Mouse (Mus musculus) left cerebral cortex, postnatal 25 days (tissue): ENCODE data around the gene BC048562. TPM values are rescaled to one million over a fixed set of nuclear protein-coding genes. Genes with fewer than 3 reads are reported as not detected.

ENCODE experiments used
- DNase-seq, 2 experiments: peaks; one replicate each; pipeline ENCODE4 v3.0.0; 2022; ENCODE audit warnings: low spot score in 2 of 2, mixed read lengths in 1 of 2
- intact Hi-C: fragments of 180-260 bp; cut with DNase I; formaldehyde crosslinking; loops from one replicate; pipeline ENCODE4 v1.15.1; 2025
- total RNA-seq, 2 experiments: library from RNA; stranded (reverse); gene quantifications; 2 replicates each; pipeline ENCODE4 v1.2.3; 2021

The BC048562 gene
- not detected for total RNA-seq

- DNase-seq, result no peak
- intact Hi-C loops, result no loop called here
Measured at GRCm38 (mm10) chr9:108436182-108436581, at the start of gene BC048562. BC048562 (plus strand) TSS chr9:108436482.

DNA sequence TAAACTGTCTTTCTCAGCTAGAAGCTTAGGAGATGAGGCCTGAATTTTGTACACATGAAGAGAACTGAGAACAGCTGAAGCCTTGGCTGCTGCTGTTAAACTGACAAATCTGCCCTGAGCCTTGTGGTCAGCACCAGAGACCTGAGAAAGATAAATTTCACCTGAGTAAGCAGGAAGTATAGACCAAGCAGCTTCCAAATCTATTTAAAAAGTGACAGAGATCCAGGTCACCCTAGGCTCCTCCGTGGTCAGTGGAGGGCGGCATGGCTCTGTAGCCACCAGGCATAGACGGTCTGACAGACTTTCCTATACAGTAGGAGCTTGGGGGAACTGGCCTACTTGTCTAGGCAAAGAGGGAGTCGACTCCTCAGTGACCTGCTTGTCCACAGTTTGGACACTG is 49.5 kb upstream of the BC048562 start:
- DNase-seq, result no peak
- intact Hi-C loops, result no loop called here

DNA sequence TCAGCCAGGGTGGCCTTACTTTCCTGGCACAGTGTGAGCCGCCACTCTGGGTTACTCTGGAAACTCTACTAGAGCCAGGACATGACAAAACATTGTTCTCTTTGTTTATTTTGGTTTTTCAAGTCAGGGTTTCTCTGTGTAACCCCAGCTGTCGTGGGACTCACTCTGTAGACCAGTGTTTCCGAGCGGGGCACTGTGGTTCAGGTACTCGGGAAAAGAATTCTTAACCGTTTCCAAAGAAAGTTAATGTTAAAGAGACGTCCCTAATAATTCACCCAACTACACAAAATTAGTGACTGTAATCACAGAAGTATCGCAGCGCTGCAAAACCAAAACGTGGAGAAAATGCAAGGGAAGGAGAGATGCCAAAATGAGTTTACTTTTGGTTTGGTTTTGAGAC is 47.7 kb upstream of the BC048562 start:
- DNase-seq, result no peak
- intact Hi-C loops, result no loop called here

DNA sequence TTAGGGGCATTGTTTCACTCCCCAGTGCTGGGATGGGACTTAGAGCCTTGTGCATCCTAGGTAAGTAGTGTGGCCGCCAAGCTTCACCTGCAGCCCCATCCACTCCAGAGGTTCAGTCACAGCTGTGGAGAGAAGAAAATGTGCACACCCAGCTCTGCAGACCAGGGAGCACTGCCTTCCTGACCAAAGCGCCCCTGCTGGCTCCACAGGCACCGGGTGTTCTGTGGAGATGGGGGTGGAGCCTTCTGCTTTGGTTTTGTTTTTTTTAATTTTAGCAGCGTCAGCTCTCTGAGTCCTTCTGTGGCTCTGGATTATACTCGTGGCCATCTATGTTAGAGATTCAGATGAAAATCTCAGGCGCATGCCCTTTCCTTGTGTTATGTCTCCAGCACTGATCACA is 47.1 kb upstream of the BC048562 start:
- intact Hi-C loops, result no loop called here
- peak in 1 of 2 experiments; percentile 28 for DNase-seq

- no peak for DNase-seq
- intact Hi-C loops, result no loop called here
Measured at GRCm38 (mm10) chr9:108392676-108393075, 43.6 kb upstream of the BC048562 start, which contains the start of gene 1700102P08Rik. 1700102P08Rik (plus strand) TSS chr9:108392805.

DNA sequence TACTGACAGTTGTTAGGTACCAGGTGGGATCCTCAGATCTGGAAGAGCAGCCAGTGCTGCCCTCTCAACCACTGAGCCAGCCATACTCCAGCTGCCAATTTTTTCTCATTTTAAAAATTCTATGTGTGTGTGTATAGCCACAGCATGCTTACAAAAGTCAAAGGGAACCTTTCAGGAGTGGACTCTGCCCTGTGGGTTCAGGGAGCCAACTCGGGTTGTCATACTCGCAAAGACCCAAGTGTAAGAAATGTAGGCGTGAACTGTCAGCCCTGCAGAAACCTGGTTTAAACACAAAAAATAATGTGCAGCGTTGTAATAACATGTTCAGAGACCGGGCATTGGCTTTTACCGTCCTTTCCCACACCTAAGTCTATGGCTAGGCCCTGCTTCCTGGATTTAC is 42.1 kb upstream of the BC048562 start:
- DNase-seq, result no peak
- intact Hi-C loops, result no loop called here

DNA sequence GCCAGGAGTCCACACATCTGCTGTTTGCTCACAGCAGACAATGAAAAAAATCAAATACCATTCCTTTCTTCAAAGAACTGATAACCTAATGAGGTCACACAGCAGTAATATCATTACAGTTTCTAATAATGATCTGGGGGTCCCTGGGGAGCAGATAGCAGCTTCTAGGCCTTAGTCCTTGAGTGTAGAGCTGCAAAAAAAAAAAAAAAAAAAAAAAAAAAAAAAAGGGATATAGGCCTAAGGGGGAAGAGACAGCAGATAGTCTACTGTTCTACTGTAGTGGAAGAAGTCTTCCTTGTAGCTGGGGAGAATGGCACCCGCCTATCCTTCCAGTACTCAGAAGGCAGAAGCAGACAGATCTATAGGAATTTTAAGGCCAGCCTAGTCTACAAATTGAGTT is 40.9 kb upstream of the BC048562 start:
- intact Hi-C loops, result no loop called here
- DNase-seq, result no peak

DNA sequence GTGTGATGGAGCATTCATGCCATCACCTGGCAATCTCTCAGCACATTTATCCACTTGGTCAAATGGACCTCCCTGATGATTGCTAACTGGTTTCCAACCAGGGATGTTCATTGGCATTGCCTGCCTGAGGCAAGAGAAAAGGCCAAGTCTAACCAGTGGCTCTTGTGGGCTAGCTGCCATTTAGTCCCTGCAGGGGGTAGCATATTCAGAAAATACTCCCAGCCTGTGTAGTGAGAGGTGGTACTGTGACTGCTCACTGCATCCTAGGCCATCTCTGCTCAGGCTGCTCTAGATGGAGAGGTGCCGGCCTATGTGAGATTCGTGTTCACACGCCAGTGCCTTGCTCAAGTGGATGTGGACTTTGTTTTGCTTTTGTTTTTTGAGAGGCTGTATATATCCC is 38.0 kb upstream of the BC048562 start:
- DNase-seq, result no peak
- intact Hi-C loops, result no loop called here

DNA sequence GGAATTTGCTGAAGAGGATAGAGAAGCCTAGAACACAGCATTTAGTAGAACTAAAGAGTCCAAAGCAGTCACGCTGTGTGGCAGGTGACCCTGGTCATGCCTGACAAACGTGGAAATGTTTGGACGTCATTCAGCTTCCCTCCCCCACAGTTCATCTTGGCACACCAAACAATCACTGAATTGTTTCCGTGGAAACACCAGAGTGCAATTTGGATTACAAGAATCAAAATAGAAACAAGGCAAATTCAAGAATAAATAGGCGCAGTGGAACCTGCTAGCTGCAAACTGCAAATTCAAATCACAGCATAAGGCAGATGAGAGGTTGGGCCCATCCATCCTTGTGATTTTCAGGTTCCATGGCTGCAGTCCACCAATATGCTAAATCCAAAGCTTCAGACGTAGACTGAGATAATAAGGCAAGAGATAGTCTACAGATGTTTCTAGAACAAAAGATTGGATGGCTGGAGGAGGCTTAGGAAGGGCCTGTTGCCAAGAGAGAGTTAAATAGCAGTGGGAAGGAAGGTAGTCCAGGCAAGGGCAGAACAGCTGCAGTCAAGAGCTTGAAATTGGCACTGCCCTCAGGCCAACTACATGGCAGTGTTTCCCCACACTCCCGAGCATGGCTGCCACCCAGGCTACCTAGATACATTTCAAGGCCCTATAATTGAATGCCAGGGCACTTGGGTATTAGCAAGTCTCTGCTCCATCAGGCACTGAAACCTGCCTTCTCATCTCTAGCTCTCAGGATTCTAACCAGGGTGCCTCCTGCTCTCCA is 34.9 kb upstream of the BC048562 start:
- intact Hi-C loops, result loop anchor here (2.0 kb wide), 1 partner anchor 51 kb away; no protein-coding TSS in a partner anchor
- peak; percentile 72 to 81 for DNase-seq

- intact Hi-C loops, result loop anchor here (1.0 kb wide), 1 partner anchor 8 kb away; no protein-coding TSS in a partner anchor
- peak; percentile 28 to 89 for DNase-seq
Measured at GRCm38 (mm10) chr9:108403081-108403480, 33.2 kb upstream of the BC048562 start.

DNA sequence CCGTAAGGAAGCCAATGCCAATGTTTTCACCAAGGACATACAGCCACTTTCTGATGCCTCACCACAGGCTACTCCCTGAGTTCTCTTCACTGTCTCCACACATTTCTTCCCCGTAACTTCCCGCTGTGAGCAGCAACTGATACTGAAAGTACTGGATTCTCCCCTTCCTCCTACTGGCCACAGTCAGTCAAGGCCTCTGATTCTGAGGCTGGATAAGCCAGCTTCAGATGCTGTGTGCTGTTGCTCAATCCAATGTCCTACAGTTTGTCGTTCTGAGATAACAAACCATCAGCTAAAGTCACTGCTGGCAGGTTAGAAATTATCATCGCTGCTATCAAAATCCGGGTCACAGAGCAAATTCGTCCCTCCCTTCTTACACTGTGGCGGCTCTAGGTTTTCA is 31.8 kb upstream of the BC048562 start:
- no peak for DNase-seq
- intact Hi-C loops, result no loop called here

- DNase-seq, result peak in 1 of 2 experiments; percentile 20
- intact Hi-C loops, result no loop called here
Measured at GRCm38 (mm10) chr9:108409535-108409934, 26.7 kb upstream of the BC048562 start.

GRCm38 (mm10) chr9:108411381-108411942 is 24.8 kb upstream of the BC048562 start:
- intact Hi-C loops, result loop anchor here (1.0 kb wide), 1 partner anchor 8 kb away; no protein-coding TSS in a partner anchor

DNA sequence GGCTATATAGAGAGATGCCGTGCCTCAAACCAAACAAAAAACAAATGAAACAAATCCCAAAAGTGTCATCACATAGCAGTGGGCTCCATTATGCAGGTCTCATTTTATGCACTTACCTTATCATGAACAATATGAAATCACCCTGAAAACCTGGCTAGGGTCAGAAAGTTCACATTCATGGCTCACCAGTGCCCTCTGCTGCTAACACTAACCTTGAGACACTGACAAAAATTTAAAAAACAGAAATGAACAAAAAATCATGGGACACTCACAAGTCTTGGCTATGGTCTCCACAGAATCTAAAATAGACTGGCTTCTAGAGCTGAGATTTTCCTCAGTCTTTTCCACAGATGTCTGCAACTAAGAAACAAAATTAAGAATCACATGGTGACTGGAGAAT is 24.1 kb upstream of the BC048562 start:
- intact Hi-C loops, result no loop called here
- peak; percentile 21 to 30 for DNase-seq

More at GRCm38 (mm10) chr9:108411381-108411942, 24.8 kb upstream of the BC048562 start:
- DNase-seq, result peak; percentile 61 to 95

DNA sequence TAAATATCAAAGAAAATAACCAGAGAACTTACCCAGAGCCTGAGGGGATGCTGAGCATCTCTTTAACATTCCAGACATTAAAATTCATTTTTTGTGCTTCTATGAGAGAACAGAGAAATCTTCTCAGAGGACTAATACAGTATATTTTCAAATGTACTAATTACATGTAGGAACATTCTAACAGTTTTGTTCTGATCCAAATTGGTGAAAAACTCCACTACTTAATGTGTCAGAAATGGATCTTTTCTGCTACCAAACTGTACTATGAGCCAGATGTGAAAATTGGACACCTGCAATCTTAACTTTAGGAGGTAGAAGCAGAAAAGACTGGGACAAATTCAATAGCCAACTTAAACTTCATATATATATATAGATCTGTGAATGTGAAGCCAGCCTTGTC is 7.9 kb upstream of the BC048562 start, which contains the start of gene Ccdc36:
Gene Ccdc36, minus strand, starts transcription at position 101 of the 400 bp plus-strand sequence.
- DNase-seq, result no peak

DNA sequence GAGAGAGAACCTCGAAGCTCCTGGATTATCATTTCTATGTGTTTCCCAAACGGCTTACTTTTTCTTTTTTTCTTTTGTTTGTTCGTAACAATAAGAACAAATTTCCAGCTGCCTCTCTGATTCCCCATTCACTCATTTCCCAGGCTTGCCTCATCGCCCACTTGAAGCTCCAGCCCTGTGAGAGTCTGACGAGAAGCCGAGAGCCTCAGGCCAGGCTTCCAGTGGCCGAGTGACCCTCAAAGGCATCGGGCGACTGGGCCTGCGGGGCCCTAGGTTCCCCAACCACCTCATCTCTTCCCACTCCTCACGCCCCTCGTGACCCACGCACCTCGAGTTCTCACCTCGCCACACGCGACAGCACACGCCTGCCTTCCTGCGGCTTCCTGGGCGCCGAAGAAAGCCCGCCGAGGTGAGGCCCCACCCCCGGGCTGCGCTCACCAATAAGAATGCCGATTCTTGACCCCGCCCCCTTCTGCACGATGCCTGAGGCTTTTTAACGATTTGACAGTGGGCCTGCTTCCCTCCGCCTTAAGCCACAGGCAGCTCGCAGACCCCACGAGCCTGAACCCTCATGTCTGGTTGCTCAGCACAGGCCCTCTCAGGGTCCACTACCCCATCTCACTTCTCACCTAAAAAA is 4.7 kb upstream of the BC048562 start:
- DNase-seq, result no peak
- intact Hi-C loops, result no loop called here

More for the DNA sequence above, 7.9 kb upstream of the BC048562 start, which contains the start of gene Ccdc36:
- intact Hi-C loops, result no loop called here

DNA sequence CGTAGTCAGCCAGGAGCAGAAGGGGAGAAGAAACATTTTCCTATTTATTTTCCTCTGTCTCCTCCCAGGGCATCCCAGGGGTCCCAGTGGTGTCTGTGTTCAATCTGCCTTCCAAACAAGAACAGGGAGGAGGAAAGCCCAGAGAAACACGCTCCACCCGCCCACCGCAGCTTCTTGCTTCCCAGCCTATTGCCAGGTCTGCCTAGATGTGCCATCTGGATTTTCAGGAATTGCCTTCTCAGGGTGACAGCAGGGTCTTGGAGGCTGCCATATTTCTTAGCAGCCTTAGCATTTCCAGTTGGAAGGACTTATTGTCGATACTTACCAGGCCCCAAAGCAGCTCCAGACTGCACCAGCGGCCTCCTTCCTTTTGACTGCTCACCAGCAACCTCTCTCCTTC is 2.9 kb downstream of the BC048562 start:
- intact Hi-C loops, result no loop called here
- DNase-seq, result peak in 1 of 2 experiments; percentile 56

DNA sequence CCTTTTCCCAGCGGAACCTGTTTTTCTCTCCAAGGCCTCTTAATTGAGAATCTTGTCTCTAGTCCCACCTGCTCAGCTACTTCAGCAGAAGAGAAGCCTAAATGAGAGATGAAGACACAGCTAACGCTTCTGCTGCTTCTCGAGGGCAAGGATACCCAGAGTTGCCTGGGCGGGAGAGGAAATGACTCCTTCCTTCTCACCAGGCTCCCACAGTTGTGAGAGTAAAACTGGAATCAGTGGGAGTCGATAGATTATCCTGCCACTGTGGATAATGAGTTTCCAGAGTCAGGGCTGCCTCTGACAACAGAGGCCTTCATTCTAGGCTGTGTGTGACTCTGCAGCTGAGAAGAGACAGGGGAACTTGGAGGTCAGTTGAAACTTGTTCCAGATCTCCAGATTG is 4.2 kb downstream of the BC048562 start:
- DNase-seq, result peak; percentile 30 to 84
- intact Hi-C loops, result no loop called here

- DNase-seq, result peak; percentile 58 to 91
- intact Hi-C loops, result no loop called here
Measured at GRCm38 (mm10) chr9:108441236-108441919, 5.1 kb downstream of the BC048562 start.

DNA sequence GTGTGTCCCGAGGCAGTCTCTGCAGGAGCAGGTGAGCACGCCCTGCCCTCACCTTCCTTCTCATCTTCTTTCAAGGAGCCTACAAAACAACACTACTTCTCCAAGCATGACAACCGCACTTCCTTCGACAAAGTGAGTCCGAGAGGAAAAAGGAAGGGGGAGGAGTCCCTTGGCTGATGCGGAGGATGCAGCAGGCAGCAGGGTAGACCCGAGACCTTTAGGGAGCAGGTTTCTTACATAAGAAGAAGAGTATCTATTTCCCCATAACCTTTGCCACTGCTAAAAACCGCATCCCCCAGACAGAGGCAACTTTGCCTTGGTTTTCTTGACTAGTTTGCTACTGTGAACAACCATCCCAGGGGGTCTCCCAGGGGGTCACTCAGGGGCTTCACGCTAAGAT is 8.8 kb downstream of the BC048562 start:
- no peak for DNase-seq
- intact Hi-C loops, result no loop called here
